Mouse (Mus musculus) bone marrow, adult 2 months (tissue): ENCODE measurements around the gene Arv1.

ENCODE experiments used
- CTCF ChIP-seq: fragments of 200-500 bp; IDR thresholded peaks from 2 replicates; pipeline ENCODE4 v1.5.1; 2011; ENCODE audit warnings: low read length, control low read depth; ENCODE audit not compliant: control insufficient read depth, insufficient read depth
- POLR2A ChIP-seq: fragments of 200-500 bp; IDR thresholded peaks from 2 replicates; pipeline ENCODE4 v1.6.1; 2011; ENCODE audit warnings: low read depth, mild to moderate bottlenecking, control low read depth, low read length, borderline replicate concordance; ENCODE audit not compliant: control insufficient read depth

GRCm38 (mm10) chr8:124783228-124783627 is 61.3 kb downstream of the Arv1 start:
- no peak for TF ChIP-seq CTCF
- no peak for TF ChIP-seq POLR2A
